Mouse (Mus musculus): ENCODE measurements at regions not wholly inside any gene's neighbourhood (a gene's known extent, or its start where the extent isn't known, plus 50 kb on each side); places are given as distances from the start of the nearest gene placed in this dataset.
"Not testable (repeated sequence)": the region's sequence is repeated elsewhere in the genome, so short reads cannot be mapped to it uniquely, and the experiment has no call there.

- DNase-seq (ENCODE audit: low read depth, low spot score): no peak
Observed at GRCm38 (mm10) chr2:97706651-97707050, 955.4 kb upstream of the Gm10801 start.

DNA sequence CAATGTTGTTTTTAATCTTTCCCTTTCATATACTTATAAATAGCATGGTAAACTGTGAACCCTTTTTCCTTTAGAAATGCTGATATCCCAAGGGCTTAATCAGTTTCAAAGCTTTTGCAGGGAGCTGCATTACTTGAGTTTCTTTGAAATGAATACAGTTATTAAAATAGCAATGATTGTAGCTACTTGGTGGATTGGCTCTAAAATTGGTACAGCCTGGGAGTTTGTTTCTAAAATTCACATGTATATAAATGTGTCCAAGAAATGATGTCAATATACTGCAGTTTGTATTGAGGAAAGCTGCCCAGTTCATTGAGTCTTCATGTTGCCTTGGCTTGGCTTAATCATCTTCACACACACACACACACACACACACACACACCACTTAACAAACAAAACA lies 954.8 kb upstream of the Gm10801 start:
- no peak for DNase-seq (ENCODE audit: low read depth, low spot score)

DNA sequence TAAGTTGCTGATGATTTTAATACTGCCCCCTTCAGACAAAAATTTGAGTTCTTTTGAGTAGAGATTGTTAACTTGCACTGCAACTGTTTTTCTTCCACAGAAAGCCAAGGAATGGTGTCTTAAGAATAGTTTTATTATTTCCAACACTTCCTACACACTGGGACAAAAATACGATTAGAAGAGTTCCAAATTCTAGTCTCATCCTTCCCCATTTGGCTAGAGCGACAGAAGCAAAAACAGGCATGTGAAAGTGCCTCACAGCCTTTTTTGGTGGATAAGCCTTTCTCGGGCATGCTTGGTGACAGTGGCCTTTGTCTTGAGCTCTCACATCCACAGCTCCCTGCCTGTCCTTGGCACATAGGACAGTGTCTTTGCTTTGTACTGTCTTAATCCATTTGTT lies 954.3 kb upstream of the Gm10801 start:
- DNase-seq (ENCODE audit: low read depth, low spot score): no peak

GRCm38 (mm10) chr2:97725166-97725565 lies 936.9 kb upstream of the Gm10801 start:
- no peak for DNase-seq (ENCODE audit: low read depth, low spot score)

DNA sequence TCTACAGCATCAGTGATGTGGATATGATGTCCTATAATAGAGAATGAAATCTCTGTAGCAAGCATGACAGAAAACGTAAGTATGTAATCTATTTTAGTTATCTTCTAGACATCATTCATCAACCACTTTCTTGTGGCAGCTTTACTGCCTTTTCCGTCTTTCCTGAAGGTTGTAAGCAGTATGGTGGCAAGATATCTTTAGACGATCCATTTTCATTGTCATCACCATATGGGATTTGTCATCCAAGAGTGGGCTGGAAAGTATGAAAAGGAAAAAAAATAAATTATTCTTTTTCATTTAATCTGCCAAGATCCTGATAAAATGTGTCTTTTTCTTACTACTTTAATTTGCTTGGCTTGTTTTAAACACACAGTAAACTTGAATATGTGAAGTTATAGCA lies 893.2 kb upstream of the Gm10801 start:
- DNase-seq (ENCODE audit: low read depth, low spot score): no peak

GRCm38 (mm10) chr2:97777929-97778328 lies 884.1 kb upstream of the Gm10801 start:
- peak; percentile 73 for DNase-seq (ENCODE audit: low read depth, low spot score)

GRCm38 (mm10) chr2:97780001-97780400 lies 882.0 kb upstream of the Gm10801 start:
- DNase-seq (ENCODE audit: low read depth, low spot score): not testable (repeated sequence)

Measured in 3T3-L1 (cell line).